Mouse (Mus musculus) layer of hippocampus, adult 18-20 months (tissue): ENCODE results near the gene Cacna1f. TPM values are rescaled to one million over a fixed set of nuclear protein-coding genes. Genes with fewer than 3 reads are reported as not detected.
A peak's percentile ranks its signal among the peaks of the same experiment; 100 is the strongest.

Experiments used
- DNase-seq, 2 experiments: peaks; one replicate each; pipeline ENCODE4 v3.0.0; 2022; ENCODE audit warnings: low spot score in 2 of 2
- total RNA-seq, 2 experiments: library from RNA; stranded (reverse); gene quantifications; 2 replicates each; pipeline ENCODE4 v1.2.3; 2021

The Cacna1f gene
- total RNA-seq, 2 experiments from 2014 or later: not detected

DNA sequence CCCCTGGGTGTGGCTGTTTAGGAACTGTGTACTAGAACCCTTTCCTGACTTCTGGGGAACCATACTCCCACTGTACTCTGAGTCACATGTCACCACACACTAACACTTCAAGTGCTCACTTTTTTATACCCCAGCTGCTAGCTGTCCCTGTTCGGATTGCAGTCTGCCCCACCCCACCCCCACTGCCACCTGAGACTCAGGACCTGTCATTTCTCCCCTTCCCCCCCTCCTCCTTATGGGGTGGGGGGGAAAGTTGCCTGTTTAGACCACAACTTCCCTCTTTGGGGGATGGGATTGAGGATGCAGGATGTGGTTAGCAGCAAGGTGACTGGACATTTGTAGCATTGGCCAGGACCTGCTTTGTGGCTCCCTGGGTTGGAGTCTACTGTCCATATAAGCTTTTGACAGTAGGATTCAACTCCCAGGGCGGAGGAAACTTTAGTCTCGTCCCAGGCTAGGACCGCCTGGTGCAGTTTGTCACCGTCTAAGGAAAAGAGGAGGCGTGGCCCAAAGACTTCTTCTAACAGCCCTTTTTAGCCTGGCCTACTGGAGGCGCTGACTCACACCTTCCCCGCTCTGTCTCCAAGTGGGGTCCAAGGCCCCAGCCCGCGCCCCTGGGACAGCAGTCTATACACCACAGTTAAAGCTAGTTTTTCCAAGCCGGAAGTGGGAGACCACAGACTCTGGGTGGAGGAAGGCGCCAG, 66.8 kb downstream of the Cacna1f start:
- DNase-seq: no peak

DNA sequence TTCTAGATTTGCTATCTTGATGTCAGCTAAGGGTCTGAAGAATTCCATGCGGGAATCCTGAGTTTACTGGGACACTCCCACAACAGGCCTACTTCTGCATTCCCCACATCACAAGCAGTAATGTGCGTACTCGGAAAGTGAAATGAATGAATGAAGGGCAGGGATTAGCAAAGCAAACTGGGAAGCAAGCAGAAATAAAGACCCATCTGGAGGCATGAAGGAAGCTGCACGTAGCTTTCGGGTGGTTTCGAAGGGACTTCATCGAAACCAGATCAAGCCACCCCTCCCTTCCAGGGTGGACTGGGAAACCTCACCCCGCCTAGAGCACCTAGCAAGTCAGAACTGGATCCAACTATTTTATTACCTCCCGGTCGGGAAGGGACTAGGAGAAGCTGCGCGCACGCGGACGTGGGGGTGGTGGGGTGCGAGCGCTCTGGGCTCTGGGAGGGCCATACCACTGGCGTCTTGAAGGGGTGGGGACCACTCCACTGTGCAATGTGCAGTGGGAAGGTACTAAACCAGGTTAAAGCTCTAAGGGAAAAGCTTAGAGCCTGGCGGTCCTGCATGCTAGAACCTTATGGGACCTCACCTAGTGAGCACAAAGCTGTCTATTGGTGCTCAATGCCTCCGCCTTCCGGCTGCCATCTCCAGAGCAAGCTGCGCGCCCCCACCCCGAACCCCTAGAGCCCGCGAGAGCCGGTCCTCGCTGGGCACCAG, 67.6 kb downstream of the Cacna1f start:
- no peak for DNase-seq

DNA sequence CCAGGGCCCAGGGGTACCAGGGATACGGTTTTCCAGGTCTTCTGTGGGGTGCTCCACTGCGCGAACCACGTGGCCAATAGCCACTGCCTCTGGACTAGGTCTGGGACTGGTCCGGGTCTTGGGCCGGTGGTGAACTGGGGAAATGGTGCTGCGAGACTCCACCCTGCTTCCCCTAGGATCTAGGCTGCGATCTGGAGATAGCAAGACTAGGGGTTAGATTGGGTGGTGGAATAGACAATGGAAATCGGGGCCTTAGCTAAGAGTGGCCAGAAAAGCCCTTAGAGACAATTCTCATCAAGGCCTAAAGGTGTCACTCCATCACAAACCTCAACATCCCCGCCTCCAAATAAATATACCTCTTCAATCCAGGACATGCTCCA, 68.1 kb downstream of the Cacna1f start:
- DNase-seq: no peak

DNA sequence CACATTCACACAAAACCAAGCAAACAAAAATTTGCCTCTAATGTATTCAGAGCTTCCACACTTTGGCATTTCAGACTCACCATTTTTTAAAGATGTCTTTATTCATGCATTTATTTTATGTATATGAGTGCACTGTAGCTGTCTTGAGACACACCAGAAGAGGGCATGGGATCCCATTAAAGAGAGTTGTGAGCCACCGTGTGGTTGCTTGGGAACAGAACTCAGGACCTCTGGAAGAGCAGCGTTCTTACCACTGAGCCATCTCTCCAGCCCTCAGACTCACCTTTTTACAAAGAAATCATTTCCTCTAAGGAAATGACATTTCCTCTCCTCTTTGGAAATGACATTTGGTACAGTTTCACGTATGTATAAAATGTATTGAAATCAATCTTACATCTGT, 72.1 kb downstream of the Cacna1f start:
- DNase-seq: no peak

DNA sequence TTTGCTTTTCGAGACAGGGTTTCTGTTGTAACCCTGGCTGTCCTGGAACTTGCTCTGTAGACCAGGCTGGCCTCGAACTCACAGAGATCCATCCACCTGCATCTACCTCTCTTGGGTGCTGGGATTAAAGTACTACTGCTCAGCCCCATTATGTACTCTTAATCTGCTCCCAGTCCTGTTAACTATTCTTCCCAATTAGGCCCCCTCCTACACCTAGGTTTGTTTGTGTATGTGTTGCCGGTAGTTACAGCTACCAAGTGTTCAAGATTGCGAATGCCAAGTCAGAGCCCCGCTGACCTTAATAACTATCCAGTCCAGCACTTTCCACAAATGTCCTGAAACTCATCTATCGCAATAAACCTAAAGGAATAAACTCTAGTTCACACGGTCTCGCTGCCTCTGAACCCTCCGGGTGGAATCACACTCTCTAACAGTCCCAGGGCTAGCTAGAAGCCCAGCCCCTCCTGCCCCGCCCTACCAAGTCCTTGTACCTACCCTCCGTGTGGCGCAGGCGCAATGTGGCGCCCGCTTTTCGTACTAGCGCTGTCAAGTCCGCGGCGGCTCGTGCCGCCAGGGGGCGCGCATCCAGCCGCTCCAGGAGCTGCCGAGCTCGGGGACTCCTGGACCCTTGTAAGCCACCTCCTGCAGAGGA, 72.6 kb downstream of the Cacna1f start:
- peak; percentile 73 to 87 for DNase-seq

DNA sequence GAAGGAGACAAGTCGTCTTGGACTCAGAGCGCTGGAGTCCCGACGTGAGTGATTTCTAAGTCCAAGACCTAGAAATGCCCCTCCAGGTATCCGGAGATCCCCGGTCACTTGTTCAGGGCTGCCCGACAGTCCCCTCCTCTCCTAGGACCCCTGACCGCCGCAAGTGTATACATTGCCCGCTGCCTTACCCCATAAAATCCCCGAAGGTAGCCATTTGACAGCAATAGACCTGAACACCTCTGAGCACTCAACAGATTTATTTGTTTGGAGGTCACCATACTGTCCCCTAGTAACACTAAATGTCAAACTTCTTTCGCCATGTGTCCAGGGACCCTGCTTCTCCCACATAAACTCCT, 73.2 kb downstream of the Cacna1f start:
- no peak for DNase-seq

DNA sequence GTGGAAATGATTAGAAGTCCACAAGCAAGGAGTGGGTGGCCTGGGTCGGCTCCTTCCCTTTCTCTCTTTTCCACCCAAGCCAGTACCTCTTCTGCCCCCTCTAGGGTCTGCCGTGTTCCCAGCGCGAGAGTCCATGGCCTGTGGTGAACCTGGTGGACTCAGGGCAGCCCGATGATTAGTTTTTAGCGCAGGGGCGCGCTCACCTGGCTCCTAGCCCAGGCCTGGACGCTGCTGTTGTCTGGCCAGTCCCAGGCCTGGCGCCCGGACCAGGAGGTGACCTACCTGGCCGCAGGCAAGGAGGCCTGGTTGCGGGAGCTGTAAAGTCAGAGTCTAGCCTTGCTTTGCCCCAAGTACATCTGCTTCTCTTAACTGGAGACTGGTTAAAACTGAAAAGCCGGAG, 74.0 kb downstream of the Cacna1f start, which contains the start of gene Magix:
TSS of gene Magix (minus strand) at position 388 of the 400 bp plus-strand sequence.
- DNase-seq: no peak

Other genes starting within 250 kb of the Cacna1f start
- gene Usp27x, start 231.3 kb upstream of the Cacna1f start, total RNA-seq: 10 to 100 TPM; 16.6 to 17.1 TPM
- not detected for gene Foxp3, start 33.4 kb upstream of the Cacna1f start, total RNA-seq
- gene Ppp1r3f, start 32.8 kb upstream of the Cacna1f start, total RNA-seq: 10 to 100 TPM; 20.0 to 22.5 TPM
- gene Ccdc22, start 1.6 kb upstream of the Cacna1f start, total RNA-seq: 10 to 100 TPM; 23.7 to 24.5 TPM
- gene Syp, start 31.4 kb downstream of the Cacna1f start, total RNA-seq: 1,000 to 10,000 TPM; 1,783 to 1,871 TPM
- gene Prickle3, start 50.2 kb downstream of the Cacna1f start, total RNA-seq: 1 to 10 TPM; 1.5 TPM
- gene Plp2, start 64.3 kb downstream of the Cacna1f start, total RNA-seq: 1 to 10 TPM; 3.9 to 5.1 TPM
- under 1 TPM in 1 of 2 experiments, not detected in 1; 0.41 TPM for gene Magix, start 74.2 kb downstream of the Cacna1f start, total RNA-seq
- 10 to 100 TPM; 36.5 to 37.4 TPM for gene Gpkow, start 90.0 kb downstream of the Cacna1f start, total RNA-seq
- 10 to 100 TPM; 61.6 to 67.4 TPM for gene Wdr45, start 107.2 kb downstream of the Cacna1f start, total RNA-seq
- under 1 TPM in 1 of 2 experiments, not detected in 1; 0.41 TPM for gene Gm45208, start 115.2 kb downstream of the Cacna1f start, total RNA-seq
- 100 to 1,000 TPM in 1 of 2 experiments, 10 to 100 TPM in 1; 97.3 to 100 TPM for gene Praf2, start 121.4 kb downstream of the Cacna1f start, total RNA-seq
- 10 to 100 TPM; 17.6 to 21.5 TPM for gene Ccdc120, start 143.8 kb downstream of the Cacna1f start, total RNA-seq
- gene Tfe3, start 155.5 kb downstream of the Cacna1f start, total RNA-seq: 10 to 100 TPM; 33.7 to 38.7 TPM
- 100 to 1,000 TPM in 1 of 2 experiments, 10 to 100 TPM in 1; 95.3 to 105 TPM for gene Gripap1, start 182.7 kb downstream of the Cacna1f start, total RNA-seq
- 1 to 10 TPM; 7.0 to 8.9 TPM for gene Kcnd1, start 215.2 kb downstream of the Cacna1f start, total RNA-seq
- 10 to 100 TPM; 75.3 to 87.4 TPM for gene Otud5, start 234.3 kb downstream of the Cacna1f start, total RNA-seq